Mouse (Mus musculus): ENCODE measurements at regions not wholly inside any gene's neighbourhood (a gene's known extent, or its start where the extent isn't known, plus 50 kb on each side); places are given as distances from the start of the nearest gene placed in this dataset.

DNA sequence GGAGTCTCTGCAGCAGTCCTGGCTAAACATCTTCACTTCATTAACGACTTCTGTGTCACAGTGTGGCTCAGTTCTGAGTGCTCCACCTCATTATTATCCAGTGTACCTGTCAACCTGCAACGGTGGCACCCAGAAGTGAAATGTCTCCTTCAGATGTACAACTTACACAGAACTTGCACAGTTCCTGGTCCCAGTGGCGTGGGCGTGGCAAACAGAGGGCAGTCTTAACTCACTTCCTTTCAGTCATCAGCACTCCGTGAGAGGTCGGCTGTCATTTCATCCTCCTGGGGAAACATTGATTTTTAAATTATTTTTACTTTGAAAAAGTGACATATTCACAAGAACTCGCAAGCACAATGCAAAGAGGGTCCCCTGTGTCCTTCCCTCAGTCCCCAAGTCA lies 103.6 kb upstream of the Teddm2 start:
- TF ChIP-seq CTCF (IDR thresholded peaks at IDR 0.05; ENCODE audit: borderline replicate concordance, extremely low read depth, insufficient read depth, insufficient read length) (no peak), POLR2A (IDR thresholded peaks at IDR 0.05; ENCODE audit: borderline replicate concordance, extremely low read depth, insufficient read depth, insufficient read length, poor library complexity, severe bottlenecking) (no peak)
